Mouse (Mus musculus) forebrain, embryonic 11.5 days (tissue): ENCODE data around the gene Il4. TPM values are rescaled to one million over a fixed set of nuclear protein-coding genes. Genes with fewer than 3 reads are reported as not detected.

Experiments used
- ATAC-seq: fragments of 200-750 bp; cut with Nextera tagmentation; replicated peaks from 2 replicates; pipeline ENCODE4 v1.8.0; 2017; ENCODE audit warnings: moderate TSS enrichment; ENCODE audit not compliant: low FRiP score
- DNase-seq: peaks from one replicate; pipeline ENCODE4 v3.0.0-alpha.2; 2017; ENCODE audit warnings: low spot score
- H3K27ac ChIP-seq: fragments of 300-500 bp; sonication (generic); 2 replicates; pipeline ENCODE4 v1.5.1; 2014; ENCODE audit warnings: low read depth, low read length
- H3K27me3 ChIP-seq: fragments of 300-500 bp; sonication (generic); 2 replicates; pipeline ENCODE4 v1.6.1; 2014; ENCODE audit warnings: mild to moderate bottlenecking, low read length, mixed read lengths; ENCODE audit not compliant: control insufficient read depth, insufficient read depth
- H3K36me3 ChIP-seq: fragments of 300-500 bp; sonication (generic); 2 replicates; pipeline ENCODE4 v1.6.1; 2014; ENCODE audit warnings: mild to moderate bottlenecking, low read length, moderate library complexity, mixed read lengths; ENCODE audit not compliant: control insufficient read depth, insufficient read depth
- H3K4me1 ChIP-seq: fragments of 300-500 bp; sonication (generic); replicated peaks from 2 replicates; pipeline ENCODE4 v1.6.1; 2014; ENCODE audit warnings: low read length, mixed read lengths; ENCODE audit not compliant: control insufficient read depth, insufficient read depth
- H3K4me2 ChIP-seq: fragments of 300-500 bp; sonication (generic); 2 replicates; pipeline ENCODE4 v1.6.1; 2014; ENCODE audit warnings: low read depth, mild to moderate bottlenecking, low read length, moderate library complexity, mixed read lengths; ENCODE audit not compliant: severe bottlenecking
- H3K4me3 ChIP-seq: fragments of 300-500 bp; sonication (generic); 2 replicates; pipeline ENCODE4 v1.5.1; 2014; ENCODE audit warnings: low read depth, low read length
- H3K9ac ChIP-seq: fragments of 300-500 bp; sonication (generic); 2 replicates; pipeline ENCODE4 v1.6.1; 2014; ENCODE audit warnings: low read length
- H3K9me3 ChIP-seq: fragments of 300-500 bp; sonication (generic); 2 replicates; pipeline ENCODE4 v1.6.1; 2016; ENCODE audit warnings: low read length, mixed read lengths; ENCODE audit not compliant: control insufficient read depth
- WGBS: fragments of 180-500 bp; shearing (Covaris S2); extraction: QIAGEN DNeasy Blood & Tissue Kit; methylation state at CpG from one replicate; pipeline ENCODE4 v1.1.7; 2014; 5-methylcytosine and 5-hydroxymethylcytosine counted together
- polyA plus RNA-seq: library from polyadenylated mRNA; unstranded; fragments of >200 nt; fragmentation: Nextera tagmentation; extraction: Ambion mirVana; gene quantifications from 2 replicates; pipeline ENCODE4 v1.2.1, GENCODE M21; 2014

Gene Il4
- polyA plus RNA-seq = 1.9 and 2.4 TPM in 2 replicates

DNA sequence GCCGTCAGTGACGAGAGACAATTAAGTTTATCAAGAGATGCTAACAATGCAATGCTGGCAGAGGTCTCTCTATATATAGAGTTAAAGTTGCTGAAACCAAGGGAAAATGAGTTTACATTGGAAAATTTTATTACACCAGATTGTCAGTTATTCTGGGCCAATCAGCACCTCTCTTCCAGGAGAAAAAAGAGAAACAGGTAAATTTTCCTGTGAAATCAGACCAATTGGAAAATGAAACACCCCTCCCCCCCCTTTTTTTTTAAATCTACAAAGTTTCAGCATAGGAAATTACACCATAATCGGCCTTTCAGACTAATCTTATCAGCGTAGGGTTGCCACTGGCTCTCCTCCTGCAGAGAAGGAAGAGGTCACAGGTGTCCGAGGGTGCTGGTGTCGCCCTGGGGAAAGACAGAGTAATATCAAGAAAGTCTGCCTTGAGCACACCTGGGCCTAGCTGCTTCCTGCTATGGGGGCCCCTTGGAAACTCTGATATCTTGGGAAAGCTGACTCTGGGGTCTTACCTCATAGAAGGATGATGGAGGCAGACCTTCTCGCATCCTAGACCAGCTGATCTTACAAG lies at the start of gene Il4:
TSS of gene Il4 (minus strand) at position 51 of the 580 bp plus-strand sequence.
- no peaks in the 10 kb centered on the region for H3K4me1 ChIP-seq
- H3K27ac ChIP-seq = no peak within 1 kb of the TSS
- no peaks in the 10 kb centered on the region for H3K27me3 ChIP-seq
- no peak within 1 kb of the TSS for H3K9ac ChIP-seq
- ATAC-seq = no peak
- 87% methylated on average over 7 of the region's 7 CpGs for WGBS
- no peaks in the 10 kb centered on the region for H3K36me3 ChIP-seq
- no peak within 1 kb of the TSS for H3K4me3 ChIP-seq
- DNase-seq = no peak
- H3K4me2 ChIP-seq = no peak within 1 kb of the TSS
- H3K9me3 ChIP-seq = no peaks in the 10 kb centered on the region

- no peak overlapping the region for H3K9ac ChIP-seq
- no peaks in the 10 kb centered on the region for H3K27me3 ChIP-seq
- DNase-seq (no peak), ATAC-seq (no peak)
- H3K4me1 ChIP-seq = no peaks in the 10 kb centered on the region
- H3K27ac ChIP-seq = no peak overlapping the region
- no peak overlapping the region for H3K4me3 ChIP-seq
- no peaks in the 10 kb centered on the region for H3K9me3 ChIP-seq
- no peak overlapping the region for H3K4me2 ChIP-seq
- WGBS = 87% methylated on average over 5 of the region's 5 CpGs
- H3K36me3 ChIP-seq = no peaks in the 10 kb centered on the region; the same call in 1 of the 2 replicates
Measured at GRCm38 (mm10) chr11:53664091-53664490, 45.6 kb upstream of the Il4 start.

DNA sequence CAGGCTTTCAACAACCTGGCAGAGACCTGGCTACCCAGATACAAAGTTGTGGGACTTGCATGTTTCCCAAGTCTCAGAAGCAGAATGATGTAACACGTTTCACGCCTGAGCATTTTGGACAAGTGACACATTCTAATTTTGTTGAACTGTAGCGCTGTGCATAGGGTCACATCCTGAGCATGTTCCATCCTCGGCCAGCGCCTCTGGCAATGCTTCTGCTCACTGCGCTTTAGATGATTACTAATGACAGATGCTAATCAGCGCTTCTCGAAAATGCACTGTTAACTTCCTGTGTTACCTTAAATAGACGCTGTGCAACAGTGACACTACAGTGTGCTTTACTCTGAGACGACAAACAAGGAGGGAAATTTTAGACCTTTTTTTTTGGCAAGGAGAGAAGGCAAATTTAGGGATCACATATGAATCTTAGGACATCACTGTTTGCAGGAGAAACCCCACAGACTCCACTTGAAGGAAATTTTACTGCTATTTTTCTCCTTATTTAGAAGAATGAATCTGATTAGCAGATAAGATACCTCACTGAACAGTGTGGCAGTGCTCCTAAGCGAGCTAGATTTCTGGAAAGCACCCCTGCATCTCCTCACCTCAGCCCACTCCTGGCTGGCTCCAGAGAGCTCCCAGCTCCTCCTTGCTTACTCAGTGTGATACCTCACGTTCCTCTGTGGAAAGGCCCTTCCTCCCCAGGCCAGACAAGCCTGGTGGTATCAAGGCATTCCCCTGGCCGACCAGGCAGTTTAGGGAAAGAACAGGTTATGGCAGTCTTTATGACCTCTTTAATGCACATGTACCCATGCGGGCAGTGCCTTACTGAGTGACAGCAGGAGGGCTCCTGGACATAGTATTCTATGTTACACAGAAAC lies 44.6 kb upstream of the Il4 start:
- 87% methylated on average over 14 of the region's 14 CpGs for WGBS
- H3K9me3 ChIP-seq = no peaks in the 10 kb centered on the region
- H3K36me3 ChIP-seq = no peaks in the 10 kb centered on the region; the same call in 1 of the 2 replicates
- no peak overlapping the region for H3K4me2 ChIP-seq
- H3K27me3 ChIP-seq = no peaks in the 10 kb centered on the region
- ATAC-seq (no peak), DNase-seq (no peak)
- no peak overlapping the region for H3K27ac ChIP-seq
- no peaks in the 10 kb centered on the region for H3K4me1 ChIP-seq
- no peak overlapping the region for H3K9ac ChIP-seq
- no peak overlapping the region for H3K4me3 ChIP-seq

DNA sequence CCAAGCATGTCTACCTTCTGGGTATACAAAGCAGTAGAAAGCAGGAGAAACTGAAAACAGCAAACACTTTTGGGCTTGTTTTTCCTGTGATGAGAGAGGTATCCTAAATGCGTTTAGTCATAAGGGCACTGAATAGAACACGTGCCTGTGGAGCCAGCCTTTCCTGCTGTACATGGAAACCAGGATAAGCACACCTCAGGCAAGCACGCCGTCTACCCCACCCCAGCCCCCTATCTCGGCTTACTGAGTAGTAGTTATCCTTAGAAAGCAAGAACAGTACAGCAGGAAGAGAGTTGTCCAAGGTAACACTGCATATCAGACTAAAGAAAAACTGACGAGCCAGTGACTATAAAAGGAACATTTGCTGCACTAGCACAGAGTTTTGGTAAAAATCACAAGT lies 39.4 kb upstream of the Il4 start:
- ATAC-seq (no peak), DNase-seq (no peak)
- Histone ChIP-seq H3K27me3 (no peaks in the 10 kb centered on the region), H3K9me3 (no peaks in the 10 kb centered on the region), H3K4me3 (no peak overlapping the region), H3K27ac (no peak overlapping the region), H3K9ac (no peak overlapping the region), H3K4me2 (no peak overlapping the region), H3K36me3 (no peaks in the 10 kb centered on the region), H3K4me1 (no peaks in the 10 kb centered on the region)
- WGBS = 91% methylated on average over 6 of the region's 6 CpGs

GRCm38 (mm10) chr11:53657381-53657780 lies 38.9 kb upstream of the Il4 start:
- Histone ChIP-seq H3K4me2 (no peak overlapping the region), H3K36me3 (no peaks in the 10 kb centered on the region), H3K4me3 (no peak overlapping the region), H3K27me3 (no peaks in the 10 kb centered on the region), H3K9ac (no peak overlapping the region), H3K4me1 (no peaks in the 10 kb centered on the region), H3K9me3 (no peaks in the 10 kb centered on the region), H3K27ac (no peak overlapping the region)
- 93% methylated on average over 8 of the region's 8 CpGs for WGBS
- ATAC-seq (no peak), DNase-seq (no peak)

DNA sequence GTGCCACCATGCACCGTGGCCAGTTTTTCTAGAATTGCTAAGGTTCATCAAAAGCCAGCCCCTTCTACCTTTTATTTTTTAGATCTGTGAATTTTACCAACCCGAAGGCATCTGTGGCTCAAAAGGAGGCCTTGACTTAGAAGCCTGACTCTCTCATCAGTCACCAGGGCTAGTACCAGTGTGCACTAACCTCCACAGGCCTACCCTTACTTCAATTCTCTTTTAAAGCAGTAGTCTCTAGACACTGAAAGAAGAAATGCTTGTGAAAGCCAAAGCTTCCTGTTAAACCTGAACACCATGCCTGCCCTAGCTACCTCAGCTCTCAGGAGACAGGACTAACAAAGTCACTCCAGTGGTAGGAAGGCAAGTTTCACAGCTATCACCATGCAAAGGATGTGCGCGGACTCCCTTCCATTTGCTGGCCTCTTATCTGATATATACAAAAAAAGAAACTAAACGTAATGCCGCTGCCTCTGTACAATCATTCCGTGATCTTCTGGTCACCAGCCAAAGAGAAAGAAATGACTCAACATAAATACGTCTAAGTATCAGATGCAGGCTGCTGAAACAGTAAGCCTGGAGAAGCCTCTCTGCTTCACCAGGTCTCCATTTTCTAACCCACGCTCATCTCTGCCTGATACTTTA lies 38.2 kb upstream of the Il4 start:
- DNase-seq (no peak), ATAC-seq (no peak)
- 95% methylated on average over 9 of the region's 9 CpGs for WGBS
- Histone ChIP-seq H3K4me2 (no peak overlapping the region), H3K9me3 (no peaks in the 10 kb centered on the region), H3K4me3 (no peak overlapping the region), H3K27ac (no peak overlapping the region), H3K9ac (no peak overlapping the region), H3K36me3 (no peaks in the 10 kb centered on the region), H3K27me3 (no peaks in the 10 kb centered on the region), H3K4me1 (no peaks in the 10 kb centered on the region)

DNA sequence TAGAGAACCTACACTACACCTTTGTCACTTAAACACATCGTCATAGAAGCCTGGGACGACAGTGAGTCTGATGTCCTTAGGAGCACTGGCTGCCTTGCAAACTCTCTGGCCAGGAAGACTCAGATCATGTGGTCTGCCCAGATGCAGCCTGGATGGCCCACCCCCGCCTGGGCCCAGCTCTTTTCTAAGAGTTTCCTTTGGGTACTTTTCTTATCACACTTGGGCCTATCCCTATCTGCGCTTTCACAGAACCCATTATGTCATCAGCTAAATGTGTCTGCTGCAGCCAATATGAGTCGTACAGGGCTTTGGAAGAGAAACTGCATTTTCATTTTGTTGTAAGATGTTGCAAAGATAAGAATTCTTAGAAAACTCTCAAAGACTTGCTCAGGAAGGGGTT lies 36.6 kb upstream of the Il4 start:
- Histone ChIP-seq H3K27me3 (no peaks in the 10 kb centered on the region), H3K27ac (no peak overlapping the region), H3K9ac (no peak overlapping the region), H3K4me1 (no peaks in the 10 kb centered on the region), H3K4me2 (no peak overlapping the region), H3K9me3 (no peaks in the 10 kb centered on the region), H3K4me3 (no peak overlapping the region), H3K36me3 (no peaks in the 10 kb centered on the region; the same call in 1 of the 2 replicates)
- ATAC-seq = no peak
- 90% methylated on average over 5 of the region's 5 CpGs for WGBS
- no peak for DNase-seq

- Histone ChIP-seq H3K27ac (no peak overlapping the region), H3K4me1 (no peaks in the 10 kb centered on the region), H3K27me3 (no peaks in the 10 kb centered on the region), H3K4me2 (no peak overlapping the region), H3K36me3 (no peaks in the 10 kb centered on the region; the same call in 1 of the 2 replicates), H3K9me3 (no peaks in the 10 kb centered on the region), H3K4me3 (no peak overlapping the region), H3K9ac (no peak overlapping the region)
- ATAC-seq = no peak
- 89% methylated on average over 2 of the region's 2 CpGs for WGBS
- no peak for DNase-seq
Measured at GRCm38 (mm10) chr11:53652427-53652826, 34.0 kb upstream of the Il4 start.
